Mouse (Mus musculus): ENCODE data around the gene Setd1a.

DNA sequence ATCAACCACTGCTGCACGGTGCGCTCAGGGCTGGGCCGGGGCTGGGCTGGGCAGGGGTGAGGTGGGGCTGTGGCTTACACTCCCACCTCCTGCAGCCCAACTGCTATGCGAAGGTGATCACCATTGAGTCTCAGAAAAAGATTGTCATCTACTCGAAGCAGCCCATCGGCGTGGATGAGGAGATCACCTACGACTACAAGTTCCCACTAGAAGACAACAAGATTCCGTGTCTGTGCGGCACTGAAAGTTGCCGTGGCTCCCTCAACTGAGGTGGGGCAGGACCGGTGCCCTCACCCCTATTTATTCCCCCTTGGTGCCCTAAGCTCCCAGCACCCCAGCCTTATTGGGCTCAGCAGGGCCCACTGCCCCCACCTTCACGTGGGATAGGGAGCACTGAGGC, 22.7 kb downstream of the Setd1a start:
- TF ChIP-seq CTCF (IDR thresholded peaks at IDR 0.05; ENCODE audit: borderline replicate concordance, insufficient read depth, low read length), result no peak
- no peak for TF ChIP-seq POLR2A (IDR thresholded peaks at IDR 0.05; ENCODE audit: low read depth, low read length)
